Mouse (Mus musculus) kidney, postnatal 4 days (tissue): Measurements from ENCODE around the gene Fbxl8.

Source experiments
- DNase-seq, 2 experiments: peaks; one replicate each; pipeline ENCODE4 v3.0.0; 2021; ENCODE audit warnings: mixed read lengths in 2 of 2

The Fbxl8 gene

DNA sequence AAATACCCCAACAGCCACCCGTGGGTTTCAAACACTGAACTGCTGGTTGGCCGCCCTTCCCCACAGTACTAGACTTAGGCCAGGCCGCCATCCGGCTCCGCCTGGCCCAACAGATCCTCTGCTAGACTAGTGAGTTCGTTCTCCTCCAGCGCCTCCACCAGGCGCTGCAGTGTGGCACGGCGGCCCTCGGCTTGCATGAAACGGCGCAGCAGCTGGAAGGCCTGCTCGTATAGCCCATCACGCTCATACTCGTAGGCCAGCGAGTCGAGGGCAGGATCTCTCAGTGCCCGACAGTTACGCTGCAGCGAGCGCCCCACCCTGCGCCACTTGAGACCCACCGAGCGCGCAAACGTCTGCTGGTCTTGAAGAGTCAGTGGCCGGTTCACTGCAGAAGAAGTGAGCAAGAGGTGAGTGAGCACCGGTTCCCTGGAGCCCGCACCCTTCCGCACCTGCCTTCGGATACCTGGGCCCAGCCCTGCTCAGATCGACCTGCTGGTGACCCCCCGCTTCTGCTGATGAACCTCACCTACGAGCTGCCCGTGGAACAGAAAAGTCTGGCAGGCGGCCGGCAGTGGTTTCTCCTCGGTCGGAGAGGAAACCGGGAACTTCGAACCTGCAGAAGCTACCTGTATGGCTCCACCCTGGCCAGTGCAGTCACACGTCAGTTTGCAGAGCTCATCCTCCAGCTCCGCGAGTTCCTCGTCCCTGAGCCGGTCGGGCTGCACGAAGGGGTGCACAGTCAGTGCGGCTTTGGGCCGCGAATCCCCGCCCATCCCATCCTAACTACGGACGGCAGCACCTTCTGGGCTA, 5.3 kb upstream of the Fbxl8 start:
- DNase-seq: peak; percentile 57 to 73

- peak; percentile 87 to 89 for DNase-seq
Measured at GRCm38 (mm10) chr8:105259721-105260320, 4.6 kb upstream of the Fbxl8 start.

GRCm38 (mm10) chr8:105260371-105261099, 3.9 kb upstream of the Fbxl8 start:
- no peak for DNase-seq

GRCm38 (mm10) chr8:105261326-105261980, 3.0 kb upstream of the Fbxl8 start:
- no peak for DNase-seq

GRCm38 (mm10) chr8:105263244-105263912, 1.1 kb upstream of the Fbxl8 start:
- DNase-seq: no peak

DNA sequence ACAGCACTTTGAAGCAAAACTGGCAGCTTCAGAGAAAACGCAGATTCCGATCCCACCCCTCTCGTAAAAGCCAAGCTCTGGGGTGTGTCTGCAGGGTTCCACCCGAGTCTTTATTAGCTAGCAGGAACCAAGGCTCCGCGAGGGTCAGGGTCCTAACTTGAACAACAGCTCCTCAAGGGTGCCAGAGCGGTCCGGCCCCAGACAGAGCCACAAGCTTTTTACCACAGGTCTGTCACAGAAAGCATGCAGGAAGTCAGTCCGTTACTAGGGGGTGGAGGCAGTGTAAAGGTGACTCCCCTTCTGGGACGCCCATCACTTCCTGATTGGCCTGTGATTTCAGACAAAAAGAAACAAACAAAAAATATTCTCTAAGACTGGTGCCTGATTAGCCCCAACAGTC, 680 bp downstream of the Fbxl8 start:
- peak in 1 of 2 experiments; percentile 38 for DNase-seq

- DNase-seq: no peak
Measured at GRCm38 (mm10) chr8:105266775-105267174, 2.3 kb downstream of the Fbxl8 start.

DNA sequence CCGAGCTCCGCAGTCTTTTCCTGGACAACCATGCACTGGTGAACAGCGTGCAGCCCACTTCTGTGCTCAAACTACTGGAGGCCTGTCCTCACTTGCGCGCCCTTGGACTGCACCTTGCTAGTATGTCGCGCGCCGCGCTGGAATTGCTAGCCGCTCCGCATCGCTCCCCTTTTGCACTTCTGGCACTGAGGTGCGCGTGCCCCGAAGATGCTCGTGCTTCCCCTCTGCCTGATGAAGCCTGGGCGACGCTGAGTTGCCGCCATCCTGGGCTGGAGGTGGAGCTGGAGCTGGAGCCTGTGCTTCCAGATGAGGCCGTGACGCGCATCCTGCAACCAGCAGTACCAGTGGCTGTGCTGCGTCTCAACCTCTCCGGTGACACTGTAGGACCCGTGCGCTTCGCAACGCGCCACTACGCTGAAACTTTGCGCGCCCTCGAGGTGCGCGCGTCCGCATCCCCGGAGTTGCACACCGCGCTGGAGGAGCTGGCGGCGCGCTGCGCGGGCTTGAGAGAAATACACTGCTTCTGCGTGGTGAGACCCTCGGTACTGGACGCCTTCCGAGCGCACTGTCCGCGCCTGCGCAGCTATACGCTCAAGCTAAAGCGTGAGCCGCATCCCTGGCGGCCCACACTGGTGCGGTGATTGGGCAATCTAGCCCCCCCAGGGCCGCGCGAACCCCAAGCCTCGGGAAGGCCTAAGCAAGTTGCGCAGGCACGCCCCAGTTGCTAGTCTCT, 4.1 kb downstream of the Fbxl8 start:
- DNase-seq: peak; percentile 66 to 77

DNA sequence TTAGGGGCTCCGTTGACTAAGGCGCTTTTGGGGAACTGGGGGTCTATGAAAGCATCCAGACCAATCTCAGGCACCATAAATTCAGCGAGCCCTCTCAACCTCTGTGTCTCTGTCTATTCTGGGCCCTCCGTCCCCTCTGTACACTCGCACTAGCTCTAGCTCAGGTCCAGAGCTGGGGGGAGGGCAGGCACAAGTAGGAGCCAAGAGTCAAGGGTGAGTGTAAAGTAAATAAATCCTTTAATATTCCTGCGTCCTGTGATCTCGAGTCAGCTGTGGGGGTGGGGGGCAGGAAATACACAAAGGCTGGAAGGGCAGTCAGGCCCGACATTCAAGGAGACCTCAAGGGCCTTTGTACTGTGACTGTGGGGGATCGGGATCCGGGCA, 4.6 kb downstream of the Fbxl8 start:
- DNase-seq: peak; percentile 29 to 59

DNA sequence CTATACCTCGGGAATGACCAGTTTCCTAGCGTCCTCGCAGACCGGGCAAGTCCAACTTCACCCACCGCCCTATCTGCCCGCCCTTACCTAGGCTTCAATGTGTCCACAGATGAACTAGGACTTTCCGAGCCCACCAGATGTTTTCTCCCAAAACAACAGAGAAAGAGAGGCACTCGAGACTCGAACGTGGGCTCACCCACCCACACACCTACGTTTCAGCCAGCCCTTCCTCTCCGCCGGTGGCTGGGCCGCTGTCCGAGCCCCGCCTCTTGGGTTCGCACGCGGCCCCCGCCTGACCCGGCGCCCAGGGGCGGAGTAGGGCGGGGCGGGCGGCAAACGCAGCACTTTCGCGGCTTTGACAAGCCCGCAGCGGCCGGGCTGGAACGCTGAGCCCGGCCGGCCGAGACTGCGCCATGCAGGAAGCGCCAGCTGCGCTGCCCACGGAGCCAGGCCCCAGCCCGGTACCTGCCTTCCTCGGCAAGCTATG, 5.1 kb downstream of the Fbxl8 start, which contains the start of gene Hsf4:
Gene Hsf4 (plus strand): TSS at position 341 of the 487 bp plus-strand sequence.
- DNase-seq: peak; percentile 59 to 75

DNA sequence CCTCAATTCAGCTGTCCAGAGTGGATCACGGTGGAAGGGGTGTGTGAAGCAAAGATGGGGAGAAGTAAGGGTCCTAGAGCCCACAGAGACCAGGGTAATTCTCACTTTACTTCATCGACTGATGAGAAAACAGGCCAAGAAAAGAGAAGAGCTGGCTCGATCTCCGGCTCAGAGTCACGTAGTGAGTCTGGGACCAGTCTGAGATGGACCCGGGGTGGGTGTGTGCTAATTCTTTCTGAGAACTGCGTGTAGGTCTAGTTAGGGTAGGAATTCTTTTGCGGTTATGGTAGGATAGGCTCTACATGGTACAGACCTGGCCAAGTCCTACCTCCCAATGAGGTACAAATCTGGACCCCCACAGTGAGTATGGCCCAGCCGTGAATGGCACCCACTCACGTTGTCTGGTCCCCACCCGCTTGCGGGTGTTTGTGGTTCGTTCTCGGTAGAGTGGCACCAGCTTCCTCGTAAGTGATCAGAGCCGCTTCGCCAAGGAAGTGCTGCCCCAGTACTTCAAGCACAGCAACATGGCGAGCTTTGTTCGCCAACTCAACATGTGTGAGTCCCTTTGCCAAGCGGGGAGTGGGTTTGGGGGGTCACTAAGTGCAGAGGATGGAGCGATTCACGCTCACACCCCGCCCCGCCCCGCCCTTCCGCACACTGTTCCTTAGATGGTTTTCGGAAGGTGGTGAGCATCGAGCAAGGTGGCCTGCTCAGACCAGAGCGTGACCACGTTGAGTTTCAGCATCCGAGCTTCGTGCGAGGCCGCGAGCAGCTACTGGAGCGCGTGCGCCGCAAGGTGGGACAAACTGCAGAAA, 5.9 kb downstream of the Fbxl8 start:
- no peak for DNase-seq

DNA sequence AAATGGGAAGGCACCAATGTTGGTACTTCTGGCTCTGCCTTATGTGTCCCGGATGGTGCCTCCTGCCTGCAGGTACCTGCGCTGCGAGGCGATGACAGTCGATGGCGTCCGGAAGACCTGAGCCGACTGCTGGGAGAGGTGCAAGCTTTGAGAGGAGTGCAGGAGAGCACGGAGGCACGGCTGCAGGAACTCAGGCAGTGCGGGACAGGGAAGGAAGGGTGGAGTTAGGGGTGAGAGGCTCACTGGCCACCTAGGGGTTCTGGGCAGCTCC, 6.4 kb downstream of the Fbxl8 start:
- no peak for DNase-seq

GRCm38 (mm10) chr8:105275387-105275786, 10.9 kb downstream of the Fbxl8 start:
- no peak for DNase-seq

- DNase-seq: no peak
Measured at GRCm38 (mm10) chr8:105275840-105276239, 11.4 kb downstream of the Fbxl8 start, which contains the start of gene Nol3. TSS of gene Nol3 (plus strand) at chr8:105276140.

GRCm38 (mm10) chr8:105276292-105277120, 12.1 kb downstream of the Fbxl8 start:
- peak; percentile 73 to 78 for DNase-seq

DNA sequence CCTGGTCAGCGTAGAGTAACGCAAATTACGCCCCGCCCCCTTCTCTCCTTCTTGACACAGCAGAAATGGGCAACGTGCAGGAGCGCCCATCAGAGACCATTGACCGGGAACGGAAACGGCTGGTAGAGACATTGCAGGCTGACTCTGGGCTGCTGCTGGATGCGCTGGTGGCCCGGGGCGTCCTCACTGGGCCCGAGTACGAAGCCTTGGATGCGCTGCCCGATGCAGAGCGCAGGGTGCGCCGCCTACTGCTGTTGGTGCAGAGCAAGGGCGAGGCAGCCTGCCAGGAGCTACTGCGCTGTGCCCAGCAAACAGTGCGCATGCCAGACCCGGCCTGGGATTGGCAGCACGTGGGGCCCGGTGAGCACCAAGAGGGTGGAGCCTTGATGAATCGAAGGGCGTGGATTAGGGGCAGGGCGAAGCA, 14.5 kb downstream of the Fbxl8 start:
- peak; percentile 66 to 80 for DNase-seq

- no peak for DNase-seq
Measured at GRCm38 (mm10) chr8:105280567-105280966, 16.1 kb downstream of the Fbxl8 start.

DNA sequence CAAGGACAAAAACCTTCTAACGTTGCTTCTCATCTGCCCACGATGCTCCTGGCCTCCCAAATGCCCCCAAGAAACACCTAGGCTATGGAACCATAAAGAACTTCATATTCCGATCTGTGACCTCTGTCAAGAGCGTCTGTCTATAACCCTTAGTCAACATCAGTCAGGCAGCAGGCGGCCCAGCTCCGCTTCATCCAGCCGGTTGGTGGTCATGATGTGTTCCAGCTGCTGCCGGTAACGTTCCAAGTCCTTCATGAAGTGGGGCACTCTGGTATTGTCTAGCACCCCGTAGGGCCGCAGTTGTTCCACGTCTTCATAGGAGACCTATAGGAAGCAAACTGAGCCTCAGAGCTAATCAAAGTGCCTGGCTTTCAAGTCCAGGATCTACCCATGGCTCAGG, 17.4 kb downstream of the Fbxl8 start:
- no peak for DNase-seq

DNA sequence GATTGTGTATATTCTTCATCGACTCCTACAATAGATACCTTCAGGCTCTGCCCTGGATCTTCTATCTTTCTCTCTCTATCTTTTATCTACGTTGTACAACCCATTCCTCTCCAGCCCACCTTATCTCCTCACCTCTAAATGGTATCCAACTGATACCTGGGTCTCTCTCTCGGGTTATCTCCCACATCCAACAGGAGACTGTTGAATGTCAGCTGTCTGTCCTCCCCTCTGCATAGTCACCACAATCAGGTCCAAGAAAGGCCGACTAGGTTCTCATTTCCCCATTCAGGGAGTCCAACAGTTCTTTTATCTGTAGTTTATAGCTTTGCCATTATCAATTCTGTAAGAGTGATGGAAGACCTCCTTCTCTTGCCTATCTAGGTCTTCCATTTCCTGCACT, 17.8 kb downstream of the Fbxl8 start:
- DNase-seq: no peak

DNA sequence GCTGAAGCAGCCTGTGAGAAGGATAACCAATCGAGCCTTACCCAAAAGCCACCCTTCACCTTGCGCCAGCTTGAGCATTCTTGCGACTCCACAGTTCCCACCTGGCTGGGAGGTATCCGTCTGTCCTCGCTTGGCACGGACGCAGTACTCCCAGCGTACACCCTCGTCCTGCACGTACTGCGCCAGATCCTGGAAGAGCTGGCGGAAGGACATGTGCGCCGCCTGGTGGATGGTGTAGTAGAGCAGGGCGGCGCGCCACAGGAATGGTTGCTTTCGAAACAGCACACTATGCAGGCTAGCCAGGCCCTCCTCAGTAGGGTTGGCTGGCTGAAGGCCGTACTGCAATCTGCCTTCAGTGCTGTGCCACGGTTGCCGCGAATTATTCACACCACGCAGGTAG, 18.6 kb downstream of the Fbxl8 start:
- peak; percentile 66 to 74 for DNase-seq
